Mouse (Mus musculus) gastrocnemius, postnatal 4 days (tissue): ENCODE data around the gene Slc7a12. TPM values are rescaled to one million over a fixed set of nuclear protein-coding genes. Genes with fewer than 3 reads are reported as not detected.

Experiments used
- DNase-seq, 2 experiments: peaks; one replicate each; pipeline ENCODE4 v3.0.0; 2021 to 2022; ENCODE audit warnings: low spot score in 2 of 2, mixed read lengths in 2 of 2
- long read RNA-seq, 2 experiments: library from polyadenylated mRNA; stranded (forward); transcript quantifications; one replicate each; pipeline ENCODE4 v2.0.0; 2021
- total RNA-seq, 2 experiments: library from RNA; stranded (reverse); gene quantifications; 2 replicates each; pipeline ENCODE4 v1.2.3; 2021

Slc7a12 gene
- total RNA-seq, result not detected
- long read RNA-seq, experiment 1, result 0 reads
- long read RNA-seq, experiment 2, result 0 reads

GRCm38 (mm10) chr3:14480397-14480796 is at the start of gene Slc7a12:
Gene Slc7a12, plus strand, starts transcription at chr3:14480697.
- DNase-seq, result no peak

GRCm38 (mm10) chr3:14432381-14432780 is 48.1 kb upstream of the Slc7a12 start:
- no peak for DNase-seq

DNA sequence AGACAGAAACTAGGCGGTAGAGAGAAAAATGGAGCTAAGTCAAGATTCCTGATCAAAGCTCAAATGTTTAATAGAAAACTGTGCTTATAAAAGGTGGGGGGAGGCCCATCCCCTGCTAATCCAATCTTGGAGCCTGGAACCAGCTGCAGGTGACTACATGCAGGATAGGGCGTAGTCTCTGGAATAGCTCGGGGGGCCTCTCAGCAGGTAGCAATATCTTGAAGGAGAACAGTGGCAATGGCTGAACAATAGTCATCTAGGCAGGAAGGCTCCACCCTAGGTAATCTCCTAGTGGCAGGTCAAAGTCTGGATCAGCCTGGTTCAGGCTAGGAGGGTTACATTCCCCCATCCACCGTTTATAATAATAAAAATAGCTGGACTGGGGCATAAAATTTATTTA is 34.5 kb upstream of the Slc7a12 start:
- DNase-seq, result no peak

GRCm38 (mm10) chr3:14446691-14447090 is 33.8 kb upstream of the Slc7a12 start:
- DNase-seq, result no peak

Other genes with a start within 250 kb of the Slc7a12 start
- gene 1810022K09Rik, start 130.6 kb downstream of the Slc7a12 start, total RNA-seq, result 100 to 1,000 TPM; 110 to 116 TPM
- 1 to 10 TPM in 1 of 2 experiments, under 1 TPM in 1; 0.91 to 1.5 TPM for gene Car13, start 161.0 kb downstream of the Slc7a12 start, total RNA-seq